Mouse (Mus musculus) thymus, postnatal 0 days (tissue): Measurements from ENCODE around the gene Dnlz. TPM values are rescaled to one million over a fixed set of nuclear protein-coding genes. Genes with fewer than 3 reads are reported as not detected.

Experiments used
- DNase-seq: peaks from one replicate; pipeline ENCODE4 v3.0.0-alpha.2; 2015; ENCODE audit warnings: low spot score
- polyA plus RNA-seq: library from polyadenylated mRNA; unstranded; fragments of >200 nt; fragmentation: Nextera tagmentation; extraction: Ambion mirVana; gene quantifications from 2 replicates; pipeline ENCODE4 v1.2.1, GENCODE M21; 2015

The Dnlz gene
- polyA plus RNA-seq, 1 experiment from 2014 or later, result 22.2 TPM

- no peak for DNase-seq
Observed at GRCm38 (mm10) chr2:26358667-26359320, 6.9 kb upstream of the Dnlz start.

- DNase-seq, result no peak
Observed at GRCm38 (mm10) chr2:26357484-26357883, 5.6 kb upstream of the Dnlz start.

GRCm38 (mm10) chr2:26356678-26357077 is 4.8 kb upstream of the Dnlz start:
- DNase-seq, result peak; percentile 27

DNA sequence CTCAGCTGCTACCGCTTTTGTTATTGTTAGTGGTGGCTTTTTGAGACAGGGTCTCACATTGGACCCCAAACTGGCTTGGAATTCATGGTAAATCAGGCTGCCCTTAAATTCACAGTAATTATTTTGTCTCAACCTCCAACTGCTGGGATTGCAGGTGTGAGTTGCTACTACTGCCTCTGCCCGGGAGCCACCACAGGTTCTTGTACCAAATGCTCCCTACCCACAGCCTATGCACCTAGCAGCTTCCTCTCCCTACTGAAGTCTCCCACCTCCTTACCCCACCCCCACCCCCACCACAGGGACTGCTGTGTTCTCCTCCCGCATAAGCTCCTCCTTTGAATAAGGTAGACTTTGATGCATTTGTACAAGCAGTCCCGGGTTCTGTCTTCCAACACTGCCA is 4.3 kb upstream of the Dnlz start:
- peak; percentile 25 for DNase-seq

DNA sequence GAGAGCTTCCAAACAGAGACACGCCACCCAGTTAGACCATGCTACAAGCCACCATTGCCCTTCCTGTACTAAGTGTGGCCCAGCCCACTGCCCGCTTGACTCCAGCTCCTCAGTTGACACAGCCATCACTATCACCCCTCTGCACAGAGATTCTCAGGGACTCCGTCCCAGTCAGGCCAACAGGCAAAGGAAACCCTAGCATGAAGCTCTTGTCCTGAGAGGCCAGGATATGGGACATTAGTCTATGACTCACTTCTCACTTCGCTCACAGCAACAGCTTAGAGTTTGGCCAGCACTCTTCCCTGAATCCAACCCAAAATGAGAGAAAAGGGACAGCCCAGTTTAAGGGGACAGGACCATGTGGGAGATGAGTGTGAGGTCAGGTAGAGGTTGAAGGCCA is 2.5 kb upstream of the Dnlz start:
- no peak for DNase-seq

GRCm38 (mm10) chr2:26353066-26353980 is 1.4 kb upstream of the Dnlz start:
- DNase-seq, result no peak

DNA sequence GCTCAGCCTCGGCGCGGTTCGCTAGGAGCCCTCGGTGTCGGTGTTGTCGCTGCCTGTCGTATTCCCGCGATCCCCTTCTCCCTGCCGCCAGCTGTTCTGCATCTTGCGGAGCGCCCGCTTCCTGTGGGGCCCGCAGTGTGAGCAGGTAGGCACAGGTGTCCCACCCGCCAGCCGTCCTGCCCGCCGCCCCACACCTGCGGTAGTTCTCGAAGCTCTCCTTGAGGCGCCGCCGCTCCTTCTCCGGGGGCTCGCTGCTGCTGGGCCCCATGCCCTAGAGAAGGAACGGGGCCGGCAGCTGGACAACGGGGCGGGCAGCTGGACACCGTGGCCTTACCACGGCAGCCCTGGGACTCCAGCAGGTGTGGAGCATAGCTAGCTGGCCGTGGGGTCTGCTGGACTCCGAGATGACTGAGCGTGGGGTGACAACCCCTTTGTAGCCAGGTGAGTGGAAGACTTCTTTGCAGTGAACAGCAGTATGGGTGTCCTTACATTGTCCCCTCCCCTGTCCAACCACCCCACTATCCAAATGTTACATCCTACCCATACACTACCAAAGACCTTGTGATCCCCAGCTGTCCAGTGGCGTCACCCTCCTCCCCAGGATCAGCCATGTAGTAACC is 491 bp upstream of the Dnlz start:
- peak; percentile 82 for DNase-seq

DNA sequence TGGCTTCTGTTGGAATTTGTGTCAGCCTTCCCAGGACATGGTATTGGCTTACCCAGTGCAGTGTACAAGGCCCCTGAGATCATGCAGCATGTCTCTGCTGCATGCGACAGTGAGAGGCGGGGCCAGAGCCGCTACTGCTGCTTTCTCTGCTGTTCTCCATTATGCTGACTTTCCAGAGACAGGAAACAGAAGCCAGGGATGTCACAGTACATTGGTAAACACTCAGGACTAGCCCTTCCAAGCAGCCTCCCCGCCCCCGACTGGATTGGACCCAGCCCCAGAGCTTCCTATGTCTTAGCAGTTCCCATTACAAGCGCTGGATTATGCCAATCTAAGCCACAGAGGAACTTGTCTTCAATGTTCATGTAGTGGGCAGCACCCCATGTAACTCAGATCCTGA is 3.7 kb downstream of the Dnlz start:
- DNase-seq, result no peak

- peak; percentile 45 for DNase-seq
Observed at GRCm38 (mm10) chr2:26342609-26343490, 9.1 kb downstream of the Dnlz start.

DNA sequence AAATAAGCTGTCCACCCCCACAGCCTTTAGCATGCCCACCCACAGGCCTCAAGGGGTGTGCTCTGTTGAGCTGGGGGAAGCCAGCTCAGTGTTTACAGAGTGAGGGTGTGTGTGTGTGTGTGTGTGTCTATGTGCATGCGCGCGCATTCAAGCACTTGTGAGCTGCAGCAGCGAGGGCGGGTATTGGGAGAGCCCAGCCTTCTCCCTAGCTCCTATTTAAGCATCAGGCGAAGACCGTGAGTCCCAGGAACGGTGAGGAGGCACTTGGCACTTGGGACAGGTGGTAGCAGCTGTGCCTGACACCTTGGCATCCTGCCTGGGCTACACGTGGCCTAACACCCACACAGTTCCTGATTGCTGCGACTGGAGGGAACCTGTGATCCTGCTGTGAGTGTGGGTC is 9.9 kb downstream of the Dnlz start:
- no peak for DNase-seq

GRCm38 (mm10) chr2:26341510-26341981 is 10.4 kb downstream of the Dnlz start:
- no peak for DNase-seq

DNA sequence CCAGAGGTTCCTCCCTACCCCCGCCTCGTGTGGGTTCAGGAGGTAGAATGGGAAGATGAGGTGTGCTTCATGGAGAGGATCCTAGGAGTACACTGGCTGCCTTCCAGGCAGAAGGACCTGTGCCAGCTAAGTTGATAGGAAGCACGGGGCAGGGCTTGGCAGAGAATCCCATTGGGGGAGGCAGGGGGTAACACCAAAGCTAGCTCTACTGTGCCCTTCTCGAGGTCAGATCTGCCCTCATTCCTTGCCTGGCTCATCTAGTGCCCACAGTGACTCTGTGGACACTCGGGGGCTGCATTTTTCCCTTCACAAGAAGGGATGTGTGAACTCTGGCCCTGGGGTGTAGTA is 12.7 kb downstream of the Dnlz start:
- DNase-seq, result no peak

DNA sequence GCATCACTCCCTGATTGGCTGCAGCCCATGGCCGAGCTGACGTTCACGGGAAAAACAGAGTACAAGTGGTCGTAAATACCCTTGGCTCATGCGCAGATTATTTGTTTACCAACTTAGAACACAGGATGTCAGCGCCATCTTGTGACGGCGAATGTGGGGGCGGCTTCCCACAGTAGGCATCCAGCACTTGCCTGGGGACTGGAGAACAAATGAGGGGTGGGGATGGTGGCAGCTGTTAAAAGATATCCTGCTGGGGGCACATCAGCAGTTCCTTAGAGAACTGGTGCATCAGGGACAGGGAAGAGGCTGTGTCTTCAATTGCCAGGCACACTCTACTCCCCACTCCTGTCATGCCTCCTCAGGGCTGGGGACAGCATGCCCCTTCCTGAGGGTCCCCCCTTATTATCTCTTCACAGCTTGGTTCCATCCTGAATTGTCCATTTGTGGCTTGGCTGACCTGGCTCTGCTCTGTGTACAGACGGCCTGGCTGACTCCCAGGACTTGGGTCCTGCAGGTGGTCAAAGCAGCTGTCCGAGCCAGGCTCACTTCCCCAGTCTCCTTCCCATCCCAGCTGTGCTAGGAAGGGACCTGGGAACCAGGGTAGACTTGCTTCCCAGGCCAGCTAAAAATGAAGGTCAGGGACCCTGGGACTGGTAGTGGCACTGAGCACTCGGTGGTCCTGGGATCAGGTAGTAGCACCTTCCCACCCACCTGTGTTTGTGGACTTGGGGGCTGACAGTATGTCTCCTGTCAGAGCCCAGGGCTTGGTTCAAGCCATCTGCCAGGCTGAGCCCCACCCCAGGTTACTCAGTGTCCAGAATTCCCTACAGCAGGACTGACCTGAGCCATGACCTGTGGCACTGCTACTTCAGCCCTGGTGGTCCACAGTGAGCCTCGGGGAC is 13.4 kb downstream of the Dnlz start:
- no peak for DNase-seq

- no peak for DNase-seq
Observed at GRCm38 (mm10) chr2:26330702-26331101, 21.2 kb downstream of the Dnlz start.

DNA sequence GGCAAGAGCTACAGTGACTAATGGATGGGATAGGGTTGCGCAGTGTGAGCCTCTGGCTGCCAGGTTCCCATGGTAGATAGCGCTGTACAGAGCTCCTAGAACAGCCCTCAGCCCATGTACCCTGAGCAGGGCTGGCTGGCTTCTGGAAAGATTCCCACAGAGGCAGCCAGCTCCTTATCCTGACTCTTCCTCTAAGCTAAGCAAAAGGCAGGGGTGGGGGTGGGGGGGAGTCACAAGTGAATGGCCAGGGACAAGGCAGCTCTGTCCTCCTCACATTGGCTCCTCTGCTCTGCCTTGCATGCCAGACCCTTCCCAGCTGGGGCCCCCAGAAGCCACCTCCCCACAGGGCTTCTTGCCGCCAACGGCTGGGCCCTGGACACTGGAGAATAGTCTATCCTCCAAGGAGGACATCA is 21.8 kb downstream of the Dnlz start:
- DNase-seq, result no peak

DNA sequence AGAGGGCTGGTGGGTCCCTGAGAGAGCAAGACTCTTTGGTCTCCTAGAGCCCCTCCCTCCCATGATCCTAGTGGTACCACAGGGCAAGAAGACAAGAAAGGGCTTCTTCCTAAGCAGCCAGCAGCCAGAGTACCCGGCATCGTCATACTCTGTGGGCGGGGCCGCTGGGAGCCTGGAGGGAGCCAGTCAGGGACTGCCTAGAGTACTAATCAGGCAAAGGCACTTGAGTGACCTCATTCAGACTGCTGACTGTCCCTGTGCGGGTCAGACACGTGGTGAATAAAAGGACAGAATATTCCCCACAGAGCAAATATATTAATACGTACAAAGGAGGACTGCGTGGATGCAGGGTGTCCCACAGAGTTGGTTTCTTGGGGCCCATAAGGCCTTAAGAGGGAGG is 22.5 kb downstream of the Dnlz start:
- no peak for DNase-seq

DNA sequence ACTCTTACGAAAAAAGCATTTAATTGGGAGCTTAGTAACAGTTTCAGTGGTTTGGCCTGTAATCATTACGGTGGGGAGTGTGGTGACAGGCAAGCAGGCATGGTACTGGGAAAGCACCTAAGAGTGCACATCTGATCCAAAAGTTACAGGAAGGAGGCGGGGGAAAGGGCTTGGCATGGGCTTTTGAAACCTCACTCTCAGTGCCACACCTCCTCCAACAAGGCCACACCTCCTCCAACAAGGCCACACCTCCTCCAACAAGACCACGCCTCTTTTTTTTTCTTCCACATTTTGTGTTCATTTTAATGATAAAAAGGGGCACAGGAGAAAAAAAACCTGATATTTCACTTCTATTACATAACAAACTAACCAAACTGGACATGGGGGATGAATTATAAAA is 24.1 kb downstream of the Dnlz start:
- no peak for DNase-seq

DNA sequence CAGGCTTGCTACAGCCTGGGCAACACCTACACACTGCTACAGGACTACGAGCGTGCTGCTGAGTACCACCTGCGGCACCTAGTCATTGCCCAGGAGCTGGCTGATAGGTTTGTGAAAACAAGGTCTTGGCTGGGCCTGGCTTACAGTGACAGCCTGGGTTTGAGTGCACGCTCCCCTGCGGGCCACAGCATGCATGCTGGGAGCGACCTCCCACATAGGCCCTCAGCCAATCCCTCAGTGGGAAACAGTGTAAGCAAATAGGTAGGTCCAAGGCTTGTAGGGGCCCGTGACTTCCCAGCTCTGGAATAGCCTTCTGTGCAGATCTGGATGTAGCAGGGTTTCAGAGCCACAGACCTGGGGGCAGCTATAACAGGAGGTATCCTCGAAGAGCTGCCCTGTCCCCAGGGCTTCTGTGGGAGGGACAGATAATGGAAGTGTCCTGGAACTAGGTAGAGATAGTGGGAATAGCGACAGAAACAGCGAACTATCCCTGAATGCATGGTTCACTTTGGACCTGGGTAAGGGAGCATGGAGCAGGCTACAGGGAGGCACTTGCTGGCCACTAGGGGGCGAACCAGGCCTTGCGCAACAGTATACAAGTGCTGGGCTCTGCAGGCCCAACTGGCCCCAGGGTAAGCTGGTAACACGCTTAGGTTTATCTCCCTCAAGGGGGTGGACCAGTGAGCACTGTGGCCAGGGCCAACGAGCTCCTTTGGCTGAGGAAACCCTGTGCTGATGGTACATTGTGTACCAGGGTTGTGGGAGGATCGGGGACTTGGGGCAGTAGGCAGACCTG is 26.3 kb downstream of the Dnlz start:
- peak; percentile 75 for DNase-seq

DNA sequence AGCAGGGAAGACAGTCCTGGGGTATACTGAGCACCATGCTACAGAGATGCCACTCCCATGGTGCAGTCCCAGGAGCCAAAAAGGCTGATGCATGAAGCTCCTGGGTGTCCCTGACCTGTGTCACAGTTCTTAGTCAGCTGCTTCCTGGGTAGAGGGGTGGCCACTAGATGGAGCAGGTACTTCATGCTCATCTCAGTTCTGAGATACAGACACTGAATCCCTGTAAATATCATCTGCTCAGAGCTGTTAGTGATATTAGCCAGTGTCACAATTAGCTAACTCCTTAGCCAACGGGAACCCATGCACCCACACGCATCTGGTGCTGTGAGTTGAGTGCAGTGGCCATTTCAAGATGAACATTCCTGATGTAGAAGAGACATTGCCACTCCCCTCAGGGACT is 27.0 kb downstream of the Dnlz start:
- peak; percentile 48 for DNase-seq
